Mouse (Mus musculus): ENCODE data around the gene Hdc. TPM values are rescaled to one million over a fixed set of nuclear protein-coding genes. Genes with fewer than 3 reads are reported as not detected.

Gene Hdc
- polyA plus RNA-seq, 1 experiment from 2014 or later = 6.2 TPM

DNA sequence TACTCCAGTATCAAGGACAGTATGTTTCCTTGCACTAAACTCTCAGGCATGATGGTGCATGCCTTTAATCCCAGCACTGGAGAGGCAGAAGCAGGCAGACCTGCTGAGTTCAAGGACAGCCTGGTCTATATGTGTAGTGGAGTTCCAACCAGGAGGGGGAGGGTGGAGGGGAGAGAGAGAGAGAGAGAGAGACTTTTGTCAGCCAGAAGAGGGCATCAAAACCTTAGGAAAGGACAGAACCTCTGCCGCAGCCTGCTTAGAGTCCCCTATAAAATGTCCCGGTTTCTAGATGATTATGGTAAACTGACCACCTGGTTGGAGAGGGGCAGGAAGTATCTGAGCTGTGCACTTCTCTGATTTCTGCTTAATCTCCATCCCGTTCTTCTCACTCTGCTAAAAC is 20.1 kb downstream of the Hdc start:
- ATAC-seq (ENCODE audit: insufficient number of reproducible peaks, insufficient read depth, low FRiP score, low read depth) = 0 out of 2 replicates have a peak, but pooled peaks have one; percentile 6
- Histone ChIP-seq H3K36me3 (ENCODE audit: control insufficient read depth, insufficient read depth, low read length) (no peaks in the 10 kb centered on the region), H3K27ac (replicated peaks in 1 of 2; ENCODE audit: control insufficient read depth in 1 of 2, insufficient read depth in 1 of 2, low read depth in 2 of 2, low read length in 2 of 2) (no peak overlapping the region), H3K4me1 (ENCODE audit: control insufficient read depth in 2 of 2, insufficient read depth in 2 of 2, low read length in 2 of 2) (no peaks in the 10 kb centered on the region; a peak in 1 of 4 replicates), H3K27me3 (ENCODE audit: control insufficient read depth, insufficient read depth, low read length) (no peaks in the 10 kb centered on the region), H3K4me3 (ENCODE audit: control insufficient read depth in 1 of 2, insufficient read depth in 1 of 2, low read depth in 1 of 2, low read length in 2 of 2) (no peak overlapping the region; a peak in 1 of 4 replicates), H3K4me2 (ENCODE audit: low read length) (peak overlapping the region; percentile 32; the same call in 1 of the 2 replicates), H3K9ac (ENCODE audit: low read length) (no peak overlapping the region), H3K9me3 (ENCODE audit: control insufficient read depth, low read length) (no peaks in the 10 kb centered on the region)
- WGBS = 5% methylated on average over 3 of the region's 3 CpGs

- Histone ChIP-seq H3K4me2 (ENCODE audit: low read length) (no peak overlapping the region), H3K27me3 (ENCODE audit: control insufficient read depth, insufficient read depth, low read length) (no peaks in the 10 kb centered on the region), H3K36me3 (ENCODE audit: control insufficient read depth, insufficient read depth, low read length) (no peaks in the 10 kb centered on the region), H3K27ac (replicated peaks in 1 of 2; ENCODE audit: control insufficient read depth in 1 of 2, insufficient read depth in 1 of 2, low read depth in 2 of 2, low read length in 2 of 2) (no peak overlapping the region), H3K9me3 (ENCODE audit: control insufficient read depth, low read length) (no peaks in the 10 kb centered on the region), H3K4me1 (ENCODE audit: control insufficient read depth in 2 of 2, insufficient read depth in 2 of 2, low read length in 2 of 2) (no peaks in the 10 kb centered on the region; a peak in 1 of 4 replicates), H3K4me3 (ENCODE audit: control insufficient read depth in 1 of 2, insufficient read depth in 1 of 2, low read depth in 1 of 2, low read length in 2 of 2) (no peak overlapping the region), H3K9ac (ENCODE audit: low read length) (no peak overlapping the region)
- 51% methylated on average over 2 of the region's 2 CpGs for WGBS
- no peak for ATAC-seq (ENCODE audit: insufficient number of reproducible peaks, insufficient read depth, low FRiP score, low read depth)
Measured at GRCm38 (mm10) chr2:126598359-126598758, 20.7 kb downstream of the Hdc start.

- Histone ChIP-seq H3K9ac (ENCODE audit: low read length) (no peak overlapping the region), H3K4me1 (ENCODE audit: control insufficient read depth in 2 of 2, insufficient read depth in 2 of 2, low read length in 2 of 2) (no peaks in the 10 kb centered on the region; a peak in 1 of 4 replicates), H3K4me2 (ENCODE audit: low read length) (no peak overlapping the region), H3K36me3 (ENCODE audit: control insufficient read depth, insufficient read depth, low read length) (no peaks in the 10 kb centered on the region), H3K27ac (replicated peaks in 1 of 2; ENCODE audit: control insufficient read depth in 1 of 2, insufficient read depth in 1 of 2, low read depth in 2 of 2, low read length in 2 of 2) (no peak overlapping the region), H3K27me3 (ENCODE audit: control insufficient read depth, insufficient read depth, low read length) (no peaks in the 10 kb centered on the region), H3K9me3 (ENCODE audit: control insufficient read depth, low read length) (no peaks in the 10 kb centered on the region), H3K4me3 (ENCODE audit: control insufficient read depth in 1 of 2, insufficient read depth in 1 of 2, low read depth in 1 of 2, low read length in 2 of 2) (no peak overlapping the region)
- WGBS = 72% methylated on average over 20 of the region's 20 CpGs
- ATAC-seq (ENCODE audit: insufficient number of reproducible peaks, insufficient read depth, low FRiP score, low read depth) = no peak
Measured at GRCm38 (mm10) chr2:126597279-126598241, 21.5 kb downstream of the Hdc start.

DNA sequence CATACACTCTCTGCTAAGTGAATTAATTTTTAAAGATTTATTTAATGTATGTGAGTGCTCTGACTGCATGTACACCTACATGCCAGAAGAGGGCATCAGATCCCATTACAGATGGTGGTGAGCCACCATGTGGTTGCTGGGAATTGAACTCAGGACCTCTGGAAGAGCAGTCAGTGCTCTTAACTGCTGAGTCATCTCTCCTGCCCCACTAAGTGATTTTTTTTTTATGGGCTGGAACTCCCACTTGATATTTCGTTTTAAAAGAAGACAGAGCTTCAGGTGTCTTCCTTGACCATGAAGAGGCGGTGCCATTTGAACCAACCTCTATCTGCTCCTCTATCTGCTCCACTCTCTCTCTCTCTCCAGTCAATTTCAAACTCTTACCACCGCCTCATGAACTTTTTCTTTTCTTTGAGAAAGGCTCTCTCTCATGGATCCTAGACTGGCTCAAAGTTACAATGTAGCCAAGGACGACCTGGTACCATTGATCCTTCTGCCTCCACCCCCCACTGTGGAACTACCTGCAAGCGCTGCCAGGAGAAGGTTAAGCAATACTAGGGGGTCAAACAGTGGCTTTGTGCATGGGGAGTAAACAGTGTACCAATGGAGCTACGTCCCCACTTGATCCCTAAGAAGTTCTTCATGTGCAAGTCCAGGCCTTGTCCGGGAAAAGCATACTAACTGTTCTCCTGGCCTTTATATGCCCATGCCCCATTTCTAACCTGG is 22.6 kb downstream of the Hdc start:
- Histone ChIP-seq H3K9me3 (ENCODE audit: control insufficient read depth, low read length) (no peaks in the 10 kb centered on the region), H3K4me2 (ENCODE audit: low read length) (no peak overlapping the region), H3K4me1 (ENCODE audit: control insufficient read depth in 2 of 2, insufficient read depth in 2 of 2, low read length in 2 of 2) (no peaks in the 10 kb centered on the region; a peak in 1 of 4 replicates), H3K4me3 (ENCODE audit: control insufficient read depth in 1 of 2, insufficient read depth in 1 of 2, low read depth in 1 of 2, low read length in 2 of 2) (no peak overlapping the region), H3K9ac (ENCODE audit: low read length) (no peak overlapping the region), H3K27me3 (ENCODE audit: control insufficient read depth, insufficient read depth, low read length) (no peaks in the 10 kb centered on the region), H3K36me3 (ENCODE audit: control insufficient read depth, insufficient read depth, low read length) (no peaks in the 10 kb centered on the region), H3K27ac (replicated peaks in 1 of 2; ENCODE audit: control insufficient read depth in 1 of 2, insufficient read depth in 1 of 2, low read depth in 2 of 2, low read length in 2 of 2) (no peak overlapping the region)
- no peak for ATAC-seq (ENCODE audit: insufficient number of reproducible peaks, insufficient read depth, low FRiP score, low read depth)
- 88% methylated on average over 7 of the region's 7 CpGs for WGBS

DNA sequence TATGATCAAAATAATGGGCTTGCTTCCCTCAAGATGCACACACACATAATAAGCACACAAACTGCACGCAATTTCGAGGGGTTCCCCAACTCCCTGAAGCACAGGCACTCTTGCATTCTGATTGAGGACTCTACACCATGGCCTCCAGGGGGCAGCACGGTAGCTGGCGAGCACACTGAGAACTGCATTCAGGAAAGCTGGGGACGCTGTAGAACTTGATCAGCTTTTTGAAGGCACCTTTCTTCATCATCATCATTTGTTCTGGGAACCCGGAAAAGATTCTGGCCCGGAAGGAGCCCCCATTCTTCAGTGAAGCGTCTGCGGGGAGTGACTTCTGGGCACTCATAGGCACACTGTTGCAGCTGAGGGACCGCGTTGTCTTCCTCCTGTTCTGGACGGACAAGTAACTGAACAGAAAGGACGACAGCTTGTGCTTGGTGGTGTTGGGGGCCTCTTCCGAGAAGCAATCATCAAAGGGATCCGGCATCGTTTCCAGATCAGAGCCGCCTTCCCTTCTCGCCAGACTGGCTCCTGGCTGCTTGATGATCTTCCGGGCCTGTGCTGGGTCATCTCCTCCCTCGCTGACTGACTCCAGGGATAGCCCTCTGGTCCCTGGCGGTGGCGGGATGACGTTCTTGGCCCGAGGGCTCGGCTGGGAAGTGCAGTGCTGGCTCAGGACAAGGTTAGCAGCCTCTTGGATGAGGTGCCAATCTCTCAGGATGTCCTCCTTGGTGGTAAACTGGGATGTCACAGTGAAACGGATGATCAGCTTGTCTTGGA is 25.1 kb downstream of the Hdc start:
- Histone ChIP-seq H3K9ac (ENCODE audit: low read length) (peak overlapping the region; percentile 61), H3K36me3 (ENCODE audit: control insufficient read depth, insufficient read depth, low read length) (no peaks in the 10 kb centered on the region), H3K4me3 (ENCODE audit: control insufficient read depth in 1 of 2, insufficient read depth in 1 of 2, low read depth in 1 of 2, low read length in 2 of 2) (peak overlapping the region; percentile 31 to 35), H3K27me3 (ENCODE audit: control insufficient read depth, insufficient read depth, low read length) (no peaks in the 10 kb centered on the region), H3K9me3 (ENCODE audit: control insufficient read depth, low read length) (no peaks in the 10 kb centered on the region), H3K4me2 (ENCODE audit: low read length) (peak overlapping the region; percentile 67), H3K4me1 (ENCODE audit: control insufficient read depth in 2 of 2, insufficient read depth in 2 of 2, low read length in 2 of 2) (no peaks in the 10 kb centered on the region; a peak in 1 of 4 replicates), H3K27ac (replicated peaks in 1 of 2; ENCODE audit: control insufficient read depth in 1 of 2, insufficient read depth in 1 of 2, low read depth in 2 of 2, low read length in 2 of 2) (no peak overlapping the region)
- ATAC-seq (ENCODE audit: insufficient number of reproducible peaks, insufficient read depth, low FRiP score, low read depth) = no peak
- WGBS = 26% methylated on average over 26 of the region's 26 CpGs

- no peak for ATAC-seq (ENCODE audit: insufficient number of reproducible peaks, insufficient read depth, low FRiP score, low read depth)
- Histone ChIP-seq H3K4me1 (ENCODE audit: control insufficient read depth in 2 of 2, insufficient read depth in 2 of 2, low read length in 2 of 2) (no peaks in the 10 kb centered on the region; a peak in 1 of 4 replicates), H3K4me2 (ENCODE audit: low read length) (no peak overlapping the region), H3K36me3 (ENCODE audit: control insufficient read depth, insufficient read depth, low read length) (no peaks in the 10 kb centered on the region), H3K9me3 (ENCODE audit: control insufficient read depth, low read length) (no peaks in the 10 kb centered on the region), H3K27me3 (ENCODE audit: control insufficient read depth, insufficient read depth, low read length) (no peaks in the 10 kb centered on the region), H3K27ac (replicated peaks in 1 of 2; ENCODE audit: control insufficient read depth in 1 of 2, insufficient read depth in 1 of 2, low read depth in 2 of 2, low read length in 2 of 2) (no peak overlapping the region), H3K4me3 (ENCODE audit: control insufficient read depth in 1 of 2, insufficient read depth in 1 of 2, low read depth in 1 of 2, low read length in 2 of 2) (no peak overlapping the region), H3K9ac (ENCODE audit: low read length) (no peak overlapping the region)
- 80% methylated on average over 4 of the region's 4 CpGs for WGBS
Measured at GRCm38 (mm10) chr2:126591304-126591703, 27.8 kb downstream of the Hdc start.

DNA sequence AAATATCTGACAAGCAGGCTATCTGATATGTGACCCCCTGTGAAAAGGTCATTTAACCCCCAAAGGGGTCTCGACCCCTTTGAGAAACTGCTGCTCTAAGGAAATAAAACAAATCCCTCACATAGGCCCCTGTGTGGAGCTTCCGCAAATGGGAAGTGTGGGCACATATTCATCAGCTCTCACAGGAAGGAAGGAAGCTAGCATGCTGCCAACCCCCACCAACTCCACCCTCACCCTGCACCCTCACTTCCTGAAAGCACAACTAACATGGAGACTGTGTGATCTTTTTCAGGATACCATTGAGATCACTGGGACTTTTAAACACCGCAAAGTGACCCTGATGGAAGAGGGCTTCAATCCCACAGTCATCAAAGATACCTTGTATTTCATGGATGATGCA is 31.6 kb downstream of the Hdc start:
- WGBS = 73% methylated on average over 3 of the region's 3 CpGs
- Histone ChIP-seq H3K4me1 (ENCODE audit: control insufficient read depth in 2 of 2, insufficient read depth in 2 of 2, low read length in 2 of 2) (no peaks in the 10 kb centered on the region), H3K9me3 (ENCODE audit: control insufficient read depth, low read length) (no peaks in the 10 kb centered on the region), H3K27ac (replicated peaks in 1 of 2; ENCODE audit: control insufficient read depth in 1 of 2, insufficient read depth in 1 of 2, low read depth in 2 of 2, low read length in 2 of 2) (no peak overlapping the region), H3K9ac (ENCODE audit: low read length) (no peak overlapping the region), H3K4me2 (ENCODE audit: low read length) (no peak overlapping the region), H3K4me3 (ENCODE audit: control insufficient read depth in 1 of 2, insufficient read depth in 1 of 2, low read depth in 1 of 2, low read length in 2 of 2) (no peak overlapping the region), H3K36me3 (ENCODE audit: control insufficient read depth, insufficient read depth, low read length) (no peaks in the 10 kb centered on the region), H3K27me3 (ENCODE audit: control insufficient read depth, insufficient read depth, low read length) (no peaks in the 10 kb centered on the region)
- ATAC-seq (ENCODE audit: insufficient number of reproducible peaks, insufficient read depth, low FRiP score, low read depth) = no peak
